Mouse (Mus musculus) neural tube, embryonic 11.5 days (tissue): ENCODE results near the gene Mrgprg. TPM values are rescaled to one million over a fixed set of nuclear protein-coding genes. Genes with fewer than 3 reads are reported as not detected.

ENCODE experiments used
- ATAC-seq: fragments of 200-750 bp; cut with Nextera tagmentation; 2 replicates; pipeline ENCODE4 v1.8.0; 2017; ENCODE audit warnings: moderate number of reproducible peaks, mild to moderate bottlenecking, moderate TSS enrichment, moderate library complexity; ENCODE audit not compliant: insufficient read depth, low FRiP score, low TSS enrichment
- DNase-seq: peaks from one replicate; pipeline ENCODE4 v3.0.0-alpha.2; 2015; ENCODE audit warnings: low spot score
- H3K27ac ChIP-seq: fragments of 300-500 bp; sonication (generic); 2 replicates; pipeline ENCODE4 v1.5.1; 2014; ENCODE audit warnings: low read depth, mild to moderate bottlenecking, low read length
- H3K27me3 ChIP-seq: fragments of 300-500 bp; sonication (generic); 2 replicates; pipeline ENCODE4 v1.6.1; 2014; ENCODE audit warnings: mild to moderate bottlenecking, low read length, mixed read lengths; ENCODE audit not compliant: control insufficient read depth, insufficient read depth
- H3K36me3 ChIP-seq: fragments of 300-500 bp; sonication (generic); 2 replicates; pipeline ENCODE4 v1.6.1; 2014; ENCODE audit warnings: mild to moderate bottlenecking, low read length, moderate library complexity, mixed read lengths; ENCODE audit not compliant: control insufficient read depth, insufficient read depth
- H3K4me1 ChIP-seq: fragments of 300-500 bp; sonication (generic); 2 replicates; pipeline ENCODE4 v1.6.1; 2014; ENCODE audit warnings: low read length, mixed read lengths; ENCODE audit not compliant: control insufficient read depth, insufficient read depth
- H3K4me2 ChIP-seq: fragments of 300-500 bp; sonication (generic); 2 replicates; pipeline ENCODE4 v1.6.1; 2014; ENCODE audit warnings: low read depth, mild to moderate bottlenecking, moderate library complexity
- H3K4me3 ChIP-seq: fragments of 300-500 bp; sonication (generic); 2 replicates; pipeline ENCODE4 v1.5.1; 2014; ENCODE audit warnings: low read depth, low read length
- H3K9ac ChIP-seq: fragments of 300-500 bp; sonication (generic); 2 replicates; pipeline ENCODE4 v1.6.1; 2014; ENCODE audit warnings: mild to moderate bottlenecking, low read length
- H3K9me3 ChIP-seq: fragments of 300-500 bp; sonication (generic); 2 replicates; pipeline ENCODE4 v1.6.1; 2016; ENCODE audit warnings: low read length; ENCODE audit not compliant: control insufficient read depth
- WGBS: fragments of 180-500 bp; shearing (Covaris S2); extraction: QIAGEN DNeasy Blood & Tissue Kit; methylation state at CpG from one replicate; pipeline ENCODE4 v1.1.7; 2014; 5-methylcytosine and 5-hydroxymethylcytosine counted together
- polyA plus RNA-seq: library from polyadenylated mRNA; unstranded; fragments of >200 nt; fragmentation: Nextera tagmentation; extraction: Ambion mirVana; gene quantifications from 2 replicates; pipeline ENCODE4 v1.2.1, GENCODE M21; 2014

Gene Mrgprg
- polyA plus RNA-seq, 1 experiment from 2014 or later, result not detected

DNA sequence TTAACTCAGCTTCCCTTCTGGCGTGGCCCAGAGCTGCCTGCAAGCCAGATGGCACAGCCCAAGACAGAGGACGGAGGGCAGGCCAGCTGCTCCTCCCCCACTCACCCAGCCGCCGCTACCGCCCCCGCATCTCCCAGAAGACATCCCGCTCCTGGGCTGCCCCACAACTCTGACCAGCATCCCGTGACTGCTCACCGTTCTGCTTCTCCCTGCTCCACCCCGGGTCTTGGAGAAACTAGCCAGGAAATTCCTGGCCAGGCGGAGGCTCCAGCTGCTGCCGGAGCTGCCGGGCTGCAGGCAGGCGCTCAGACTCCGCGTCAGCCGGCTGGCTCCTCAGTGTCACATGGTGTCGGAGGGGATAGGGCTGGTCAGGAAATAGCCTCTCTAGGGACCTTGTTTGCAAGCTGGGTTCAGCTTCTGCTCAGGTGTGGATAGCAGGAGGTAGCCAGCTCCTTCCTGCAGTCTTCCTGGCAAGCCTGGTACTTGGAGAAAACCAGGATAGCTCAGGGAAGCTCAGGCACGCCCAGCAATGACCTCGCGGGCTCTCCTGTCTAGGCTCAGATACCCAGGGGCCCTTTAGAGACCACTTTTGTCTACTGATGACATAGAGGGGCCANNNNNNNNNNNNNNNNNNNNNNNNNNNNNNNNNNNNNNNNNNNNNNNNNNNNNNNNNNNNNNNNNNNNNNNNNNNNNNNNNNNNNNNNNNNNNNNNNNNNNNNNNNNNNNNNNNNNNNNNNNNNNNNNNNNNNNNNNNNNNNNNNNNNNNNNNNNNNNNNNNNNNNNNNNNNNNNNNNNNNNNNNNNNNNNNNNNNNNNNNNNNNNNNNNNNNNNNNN lies 17.4 kb upstream of the Mrgprg start, which contains the start of gene Mrgpre:
TSS of gene Mrgpre (minus strand) at position 505 of the 834 bp plus-strand sequence.
- H3K27me3 ChIP-seq, result no peaks in the 10 kb centered on the region
- H3K36me3 ChIP-seq, result no peaks in the 10 kb centered on the region
- H3K4me1 ChIP-seq, result peaks cover 11% of the 10 kb centered on the region; the same call in 1 of the 2 replicates
- H3K9me3 ChIP-seq, result no peaks in the 10 kb centered on the region
- peak within 1 kb of the TSS; percentile 63 for H3K4me2 ChIP-seq
- WGBS, result 4% methylated on average over 21 of the region's 21 CpGs
- DNase-seq (peak; percentile 80), ATAC-seq (peak; percentile 85)
- H3K4me3 ChIP-seq, result peak within 1 kb of the TSS; percentile 38
- peak within 1 kb of the TSS; percentile 60 for H3K9ac ChIP-seq
- H3K27ac ChIP-seq, result peak within 1 kb of the TSS; percentile 24; the same call in 1 of the 2 replicates

DNA sequence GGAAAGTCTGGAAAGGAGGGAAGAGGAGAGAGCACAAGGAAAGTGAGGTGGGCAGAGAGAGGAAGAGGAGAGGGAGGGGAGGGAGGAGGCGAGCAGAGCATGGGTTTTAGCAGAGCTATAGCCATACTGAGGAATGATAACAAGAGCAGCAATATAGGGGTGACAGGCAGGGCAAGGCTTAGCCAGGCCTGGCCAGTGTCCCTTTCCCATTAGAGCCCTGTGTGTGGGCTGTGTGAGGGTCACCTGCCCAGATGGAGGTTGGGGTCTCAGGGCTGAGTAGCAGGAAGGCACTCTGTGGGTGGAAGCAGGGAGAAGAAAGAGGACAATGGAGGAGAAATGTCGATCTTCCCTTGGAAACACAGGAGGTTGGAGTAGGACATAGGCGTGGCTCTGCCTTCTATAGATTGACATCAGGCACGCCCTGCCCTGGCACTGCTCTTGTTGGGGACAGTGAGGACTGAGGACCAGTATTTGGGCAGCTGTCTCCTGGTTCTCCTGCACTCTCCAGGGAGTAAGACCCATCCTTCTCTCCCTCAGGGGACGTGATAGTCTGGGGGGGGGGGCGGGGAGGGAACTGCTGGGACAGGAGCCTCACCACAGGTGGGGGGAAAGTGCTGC lies 16.7 kb upstream of the Mrgprg start:
- no peaks in the 10 kb centered on the region for H3K36me3 ChIP-seq
- DNase-seq (no peak), ATAC-seq (peak; percentile 80)
- peak overlapping the region; percentile 60 for H3K9ac ChIP-seq
- H3K4me2 ChIP-seq, result peak overlapping the region; percentile 63
- peak overlapping the region; percentile 24; the same call in 1 of the 2 replicates for H3K27ac ChIP-seq
- H3K4me3 ChIP-seq, result peak overlapping the region; percentile 38
- 13% methylated on average over 6 of the region's 6 CpGs for whole genome bisulfite sequencing
- peaks cover 11% of the 10 kb centered on the region; the same call in 1 of the 2 replicates for H3K4me1 ChIP-seq
- no peaks in the 10 kb centered on the region for H3K9me3 ChIP-seq
- no peaks in the 10 kb centered on the region for H3K27me3 ChIP-seq

DNA sequence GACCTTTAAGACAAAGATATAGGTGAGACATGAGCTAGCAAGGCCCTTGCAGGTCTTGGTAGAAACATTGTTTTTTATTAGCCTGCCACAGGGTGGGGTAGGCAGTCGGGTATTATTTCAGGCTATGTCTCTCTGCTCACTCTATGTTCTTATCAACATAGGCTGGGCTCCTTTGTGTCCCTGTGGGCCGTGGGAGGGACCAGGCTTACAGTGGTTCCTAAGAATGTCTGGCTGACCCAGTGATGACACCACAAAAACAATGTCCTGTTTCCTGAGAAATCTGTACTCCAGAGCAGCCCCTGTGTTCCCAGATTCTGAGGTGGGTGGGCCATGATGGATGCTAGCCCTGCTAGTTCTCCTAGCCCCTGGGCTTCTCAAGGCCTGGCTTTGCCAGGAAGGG lies 10.6 kb upstream of the Mrgprg start:
- Histone ChIP-seq H3K27me3 (no peaks in the 10 kb centered on the region), H3K4me1 (no peaks in the 10 kb centered on the region), H3K27ac (no peak overlapping the region), H3K4me2 (no peak overlapping the region), H3K9ac (no peak overlapping the region), H3K36me3 (no peaks in the 10 kb centered on the region), H3K9me3 (no peaks in the 10 kb centered on the region), H3K4me3 (no peak overlapping the region)
- no peak for ATAC-seq
- DNase-seq, result no peak
- WGBS, result 54% methylated on average over 2 of the region's 2 CpGs

DNA sequence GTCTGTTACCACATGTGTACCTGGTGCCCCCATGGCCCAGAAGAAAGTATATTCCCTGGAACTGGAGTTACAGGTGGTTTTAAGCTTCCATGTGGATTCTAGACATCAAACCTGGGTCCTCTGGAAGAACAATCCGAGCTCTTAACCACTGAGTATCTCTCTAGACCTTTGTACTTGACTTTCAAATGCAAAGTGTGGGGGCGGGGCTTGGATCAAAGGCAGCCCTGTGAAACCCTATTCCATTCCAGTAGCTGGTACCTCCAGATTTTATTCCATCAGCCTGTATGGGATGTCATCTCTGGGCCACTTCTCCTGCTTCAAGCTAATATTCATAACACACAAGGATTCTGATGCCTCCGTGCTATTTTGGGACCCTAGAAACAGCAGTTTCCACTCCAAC lies 9.3 kb upstream of the Mrgprg start:
- Histone ChIP-seq H3K4me1 (no peaks in the 10 kb centered on the region), H3K9me3 (no peaks in the 10 kb centered on the region), H3K27me3 (no peaks in the 10 kb centered on the region), H3K4me2 (no peak overlapping the region), H3K27ac (no peak overlapping the region), H3K9ac (no peak overlapping the region), H3K4me3 (no peak overlapping the region), H3K36me3 (no peaks in the 10 kb centered on the region)
- 26% methylated on average over 3 of the region's 3 CpGs for WGBS
- ATAC-seq (no peak), DNase-seq (no peak)

DNA sequence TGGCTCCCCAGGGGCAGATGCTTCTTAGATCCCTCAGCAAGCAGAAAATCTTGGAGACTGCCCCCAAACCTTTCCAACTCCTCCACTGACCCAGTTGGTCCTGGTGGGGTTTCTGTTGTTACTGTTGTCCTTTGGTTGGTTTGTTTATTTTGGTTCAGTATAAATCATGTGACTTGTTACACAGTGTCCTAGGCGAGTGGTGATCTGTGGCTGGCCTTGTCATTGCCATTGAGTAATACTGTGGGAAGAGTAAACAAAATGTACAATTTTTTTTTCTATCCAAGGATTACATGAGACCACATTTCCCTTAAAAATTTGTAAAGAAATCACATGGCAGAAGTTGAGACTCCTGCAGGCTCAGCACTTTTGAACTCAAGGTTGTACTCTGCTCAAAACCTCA lies 2.7 kb upstream of the Mrgprg start:
- H3K27ac ChIP-seq, result no peak overlapping the region
- no peaks in the 10 kb centered on the region for H3K4me1 ChIP-seq
- H3K4me2 ChIP-seq, result no peak overlapping the region
- H3K36me3 ChIP-seq, result no peaks in the 10 kb centered on the region
- 51% methylated on average over 1 of the region's 1 CpGs for WGBS
- DNase-seq (no peak), ATAC-seq (no peak)
- no peaks in the 10 kb centered on the region for H3K9me3 ChIP-seq
- H3K9ac ChIP-seq, result no peak overlapping the region
- H3K4me3 ChIP-seq, result no peak overlapping the region
- H3K27me3 ChIP-seq, result no peaks in the 10 kb centered on the region

DNA sequence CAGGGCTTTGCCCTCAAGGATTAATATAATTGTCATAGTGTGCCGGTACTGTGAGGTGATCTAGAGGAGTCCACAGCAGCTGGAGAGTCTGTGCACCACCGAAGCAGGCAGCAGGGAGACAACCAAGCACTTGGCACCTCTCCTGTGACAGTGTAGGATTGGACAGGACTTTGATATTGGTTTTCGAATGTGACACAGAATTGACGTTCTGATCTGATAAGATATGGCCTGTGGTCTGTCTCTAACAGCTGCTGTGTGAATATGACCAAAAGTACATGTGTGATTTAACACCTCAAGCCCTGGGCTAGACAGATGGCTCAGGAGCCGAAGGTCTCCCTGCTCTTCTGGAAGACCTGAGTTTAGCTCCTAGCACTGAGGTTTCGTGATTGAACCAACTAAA lies 1.5 kb upstream of the Mrgprg start:
- H3K9ac ChIP-seq, result no peak overlapping the region
- H3K4me2 ChIP-seq, result no peak overlapping the region
- no peak overlapping the region for H3K4me3 ChIP-seq
- no peaks in the 10 kb centered on the region for H3K27me3 ChIP-seq
- ATAC-seq (no peak), DNase-seq (no peak)
- H3K27ac ChIP-seq, result no peak overlapping the region
- H3K36me3 ChIP-seq, result no peaks in the 10 kb centered on the region
- H3K9me3 ChIP-seq, result no peaks in the 10 kb centered on the region
- H3K4me1 ChIP-seq, result no peaks in the 10 kb centered on the region
- 85% methylated on average over 6 of the region's 6 CpGs for WGBS

DNA sequence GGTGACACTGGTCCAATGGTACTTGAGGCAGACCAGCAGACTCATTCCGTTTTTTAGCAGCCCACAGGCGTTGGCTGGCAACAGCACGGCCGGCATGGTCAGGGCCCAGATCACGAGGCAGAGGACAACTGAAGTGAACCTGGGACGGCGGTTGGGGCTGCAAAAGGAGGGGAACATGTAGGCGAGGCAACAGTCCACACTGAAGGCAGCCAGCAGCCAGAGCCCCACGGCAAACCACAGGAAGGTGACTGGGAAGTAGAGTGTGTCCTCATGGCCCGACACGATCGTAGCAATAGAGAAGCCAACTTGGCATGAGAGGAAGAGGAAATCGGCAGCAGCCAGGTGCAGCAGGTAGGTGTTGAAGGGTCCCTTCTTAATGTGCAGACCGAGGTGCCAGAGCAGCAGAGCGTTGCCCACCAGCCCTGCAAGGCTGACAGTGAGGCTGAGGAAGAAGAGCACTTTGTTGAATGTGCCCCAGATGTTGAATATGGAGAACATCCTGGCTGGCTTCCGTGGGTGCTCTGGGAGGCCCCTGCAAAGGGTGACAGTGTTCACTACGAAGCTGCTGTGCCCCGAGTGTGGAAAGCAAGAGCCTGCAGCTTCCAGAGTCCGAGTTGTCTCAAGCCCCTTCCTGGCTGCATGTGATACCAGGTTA lies 1.8 kb downstream of the Mrgprg start:
- WGBS, result 80% methylated on average over 19 of the region's 19 CpGs
- no peak for ATAC-seq
- no peaks in the 10 kb centered on the region for H3K36me3 ChIP-seq

DNA sequence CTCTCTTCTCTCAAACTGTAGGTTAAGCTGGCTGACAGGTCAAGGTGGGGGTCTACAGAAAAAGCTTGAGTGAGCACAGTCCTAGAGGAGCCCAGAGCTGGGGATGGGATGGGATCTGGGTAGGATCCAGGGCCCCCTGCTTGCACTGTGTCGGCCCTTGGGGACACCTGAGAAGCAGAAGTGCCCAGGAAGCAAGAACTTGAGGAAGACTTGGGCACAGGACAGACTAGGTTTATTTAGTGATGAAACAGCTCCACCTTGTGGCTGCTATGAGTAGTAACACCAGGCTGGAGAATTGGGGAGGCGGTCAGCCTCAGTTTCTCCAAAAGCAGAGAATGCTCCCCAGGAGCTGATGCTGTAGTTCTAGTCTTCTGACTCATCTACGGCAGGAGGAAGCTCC lies 3.0 kb downstream of the Mrgprg start:
- Histone ChIP-seq H3K4me3 (no peak overlapping the region), H3K9me3 (no peaks in the 10 kb centered on the region), H3K27ac (no peak overlapping the region), H3K9ac (no peak overlapping the region), H3K4me2 (no peak overlapping the region), H3K4me1 (no peaks in the 10 kb centered on the region), H3K27me3 (no peaks in the 10 kb centered on the region), H3K36me3 (no peaks in the 10 kb centered on the region)
- DNase-seq, result peak; percentile 36
- no peak for ATAC-seq
- 25% methylated on average over 3 of the region's 3 CpGs for WGBS

More for the DNA sequence above, 1.8 kb downstream of the Mrgprg start:
- Histone ChIP-seq H3K9ac (no peak overlapping the region), H3K9me3 (no peaks in the 10 kb centered on the region), H3K4me1 (no peaks in the 10 kb centered on the region), H3K27me3 (no peaks in the 10 kb centered on the region), H3K4me3 (no peak overlapping the region), H3K27ac (no peak overlapping the region), H3K4me2 (no peak overlapping the region)
- no peak for DNase-seq
